Mouse (Mus musculus) heart, embryonic 15.5 days (tissue): Measurements from ENCODE around the gene Znrd1as. TPM values are rescaled to one million over a fixed set of nuclear protein-coding genes. Genes with fewer than 3 reads are reported as not detected.

Source experiments
- ATAC-seq: fragments of 200-750 bp; cut with Nextera tagmentation; replicated peaks from 2 replicates; pipeline ENCODE4 v1.8.0; 2017; ENCODE audit warnings: low read depth, moderate TSS enrichment; ENCODE audit not compliant: insufficient number of reproducible peaks, insufficient read depth, low FRiP score
- H3K27ac ChIP-seq: fragments of 300-500 bp; sonication (generic); 2 replicates; pipeline ENCODE4 v1.5.1; 2015; ENCODE audit warnings: mild to moderate bottlenecking, inconsistent platforms
- H3K27me3 ChIP-seq: fragments of 300-500 bp; sonication (generic); 2 replicates; pipeline ENCODE4 v1.6.1; 2015; ENCODE audit warnings: inconsistent platforms
- H3K36me3 ChIP-seq: fragments of 300-500 bp; sonication (generic); 2 replicates; pipeline ENCODE4 v1.6.1; 2015; ENCODE audit warnings: mild to moderate bottlenecking, inconsistent platforms
- H3K4me1 ChIP-seq: fragments of 300-500 bp; sonication (generic); replicated peaks from 2 replicates; pipeline ENCODE4 v1.6.1; 2015; ENCODE audit warnings: inconsistent platforms
- H3K4me2 ChIP-seq: fragments of 300-500 bp; sonication (generic); 2 replicates; pipeline ENCODE4 v1.6.1; 2015; ENCODE audit warnings: inconsistent platforms, mild to moderate bottlenecking, moderate library complexity
- H3K4me3 ChIP-seq: fragments of 300-500 bp; sonication (generic); 2 replicates; pipeline ENCODE4 v1.5.1; 2015; ENCODE audit warnings: mild to moderate bottlenecking, inconsistent platforms
- H3K9ac ChIP-seq: fragments of 300-500 bp; sonication (generic); 2 replicates; pipeline ENCODE4 v1.6.1; 2015; ENCODE audit warnings: mild to moderate bottlenecking, inconsistent platforms
- H3K9me3 ChIP-seq: fragments of 300-500 bp; sonication (generic); replicated peaks from 2 replicates; pipeline ENCODE4 v1.6.1; 2016; ENCODE audit warnings: inconsistent platforms
- WGBS: fragments of 180-500 bp; shearing (Covaris S2); methylation state at CpG from one replicate; pipeline ENCODE4 v1.1.7; 2015; ENCODE audit warnings: mixed read lengths; 5-methylcytosine and 5-hydroxymethylcytosine counted together
- polyA plus RNA-seq: library from polyadenylated mRNA; unstranded; fragments of >200 nt; fragmentation: Nextera tagmentation; extraction: Ambion mirVana; gene quantifications from 2 replicates; pipeline ENCODE4 v1.2.1, GENCODE M21; 2015

Gene Znrd1as
- polyA plus RNA-seq, 1 experiment from 2014 or later: 6.2 TPM

DNA sequence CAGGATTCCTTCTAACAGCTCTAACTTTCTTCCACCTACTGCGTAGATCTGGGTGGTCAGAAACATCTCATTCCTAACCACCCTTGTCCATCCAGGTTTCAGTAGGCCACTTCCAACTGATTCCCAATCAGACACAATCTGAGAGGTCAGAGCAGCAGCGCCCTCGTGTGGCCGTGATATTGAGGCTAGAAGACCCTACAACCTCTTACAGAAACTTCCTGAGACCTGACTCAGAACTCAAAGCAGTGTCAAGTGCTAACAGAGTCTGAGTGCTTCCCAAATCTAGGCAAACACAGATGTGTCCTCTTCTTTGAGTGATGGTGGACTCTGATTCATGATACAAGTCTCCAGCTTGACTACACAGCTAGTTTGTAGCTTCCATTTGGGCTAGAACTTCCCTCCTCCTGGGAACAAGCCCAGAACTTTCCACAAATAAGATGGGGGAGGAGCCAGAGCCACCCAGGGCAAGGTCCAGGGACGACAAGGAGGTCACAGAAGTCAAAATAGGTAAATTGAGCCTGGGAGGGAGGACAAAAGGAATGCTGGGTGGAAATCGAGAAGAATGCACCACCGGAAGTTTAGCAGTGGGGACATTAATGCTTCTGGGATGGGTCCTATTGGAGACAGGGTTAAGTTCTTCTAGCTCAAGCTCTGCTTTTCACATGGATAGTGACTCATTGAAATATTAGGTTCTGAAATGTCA lies 38.8 kb downstream of the Znrd1as start:
- H3K36me3 ChIP-seq: no peaks in the 10 kb centered on the region
- 23% methylated on average over 7 of the region's 7 CpGs for WGBS
- ATAC-seq: no peak
- no peaks in the 10 kb centered on the region for H3K4me1 ChIP-seq
- H3K9ac ChIP-seq: no peak overlapping the region
- H3K9me3 ChIP-seq: no peaks in the 10 kb centered on the region
- H3K4me3 ChIP-seq: no peak overlapping the region
- H3K27ac ChIP-seq: no peak overlapping the region
- no peaks in the 10 kb centered on the region for H3K27me3 ChIP-seq
- H3K4me2 ChIP-seq: no peak overlapping the region

DNA sequence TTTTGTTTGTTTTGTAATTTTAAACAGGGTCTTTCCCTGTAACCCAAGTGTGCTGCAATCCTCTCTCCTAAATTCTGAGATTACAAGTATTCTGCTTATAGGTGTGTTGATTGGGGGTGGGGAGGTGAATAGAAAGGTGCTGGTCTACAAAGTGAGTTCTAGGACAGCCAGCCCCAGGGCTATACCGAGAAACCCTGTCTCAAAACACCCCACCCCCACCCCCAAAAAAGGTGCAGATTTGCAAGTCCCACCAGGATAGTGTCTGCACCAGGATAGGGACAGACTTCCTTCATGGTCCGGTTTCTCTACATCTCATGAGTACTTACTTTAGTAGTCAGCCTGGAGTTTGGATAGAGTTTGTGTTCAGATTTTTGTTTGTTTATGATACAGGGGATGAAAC lies 40.1 kb downstream of the Znrd1as start:
- Histone ChIP-seq H3K27ac (no peak overlapping the region), H3K36me3 (no peaks in the 10 kb centered on the region), H3K9me3 (no peaks in the 10 kb centered on the region), H3K27me3 (no peaks in the 10 kb centered on the region), H3K4me3 (no peak overlapping the region), H3K4me2 (no peak overlapping the region), H3K4me1 (0 out of 2 replicates have a peak, but pooled peaks cover 5% of the 10 kb centered on the region), H3K9ac (no peak overlapping the region)
- WGBS: 61% methylated on average over 2 of the region's 2 CpGs
- no peak for ATAC-seq

DNA sequence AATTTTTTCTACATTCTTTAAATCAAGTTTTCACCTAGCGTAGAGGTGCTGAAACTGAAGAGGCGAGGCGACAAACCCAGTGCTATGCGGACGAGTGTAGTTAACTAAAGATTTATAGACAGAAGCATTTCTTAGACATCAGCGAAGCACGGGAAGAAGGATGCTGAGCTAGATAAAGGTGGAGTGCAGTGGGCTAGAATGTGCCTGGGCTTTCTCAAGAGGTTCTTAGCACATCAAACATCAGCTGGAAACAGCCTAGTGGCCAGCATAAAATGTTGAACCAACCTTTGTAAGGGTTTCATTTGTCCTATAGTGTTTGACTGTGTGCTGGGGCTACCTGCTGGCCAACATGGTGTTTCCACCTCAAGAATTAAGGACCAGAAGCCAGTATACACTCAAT lies 42.5 kb downstream of the Znrd1as start, which contains the start of gene Zfp57:
Gene Zfp57, plus strand, starts transcription at position 301 of the 400 bp plus-strand sequence.
- H3K4me1 ChIP-seq: 0 out of 2 replicates have a peak, but pooled peaks cover 5% of the 10 kb centered on the region
- H3K4me3 ChIP-seq: peak within 1 kb of the TSS; percentile 71
- no peaks in the 10 kb centered on the region for H3K9me3 ChIP-seq
- no peak for ATAC-seq
- no peak within 1 kb of the TSS for H3K9ac ChIP-seq
- no peaks in the 10 kb centered on the region for H3K36me3 ChIP-seq
- peak within 1 kb of the TSS; percentile 95 for H3K4me2 ChIP-seq
- WGBS: 86% methylated on average over 7 of the region's 7 CpGs
- H3K27ac ChIP-seq: no peak within 1 kb of the TSS
- H3K27me3 ChIP-seq: no peaks in the 10 kb centered on the region

DNA sequence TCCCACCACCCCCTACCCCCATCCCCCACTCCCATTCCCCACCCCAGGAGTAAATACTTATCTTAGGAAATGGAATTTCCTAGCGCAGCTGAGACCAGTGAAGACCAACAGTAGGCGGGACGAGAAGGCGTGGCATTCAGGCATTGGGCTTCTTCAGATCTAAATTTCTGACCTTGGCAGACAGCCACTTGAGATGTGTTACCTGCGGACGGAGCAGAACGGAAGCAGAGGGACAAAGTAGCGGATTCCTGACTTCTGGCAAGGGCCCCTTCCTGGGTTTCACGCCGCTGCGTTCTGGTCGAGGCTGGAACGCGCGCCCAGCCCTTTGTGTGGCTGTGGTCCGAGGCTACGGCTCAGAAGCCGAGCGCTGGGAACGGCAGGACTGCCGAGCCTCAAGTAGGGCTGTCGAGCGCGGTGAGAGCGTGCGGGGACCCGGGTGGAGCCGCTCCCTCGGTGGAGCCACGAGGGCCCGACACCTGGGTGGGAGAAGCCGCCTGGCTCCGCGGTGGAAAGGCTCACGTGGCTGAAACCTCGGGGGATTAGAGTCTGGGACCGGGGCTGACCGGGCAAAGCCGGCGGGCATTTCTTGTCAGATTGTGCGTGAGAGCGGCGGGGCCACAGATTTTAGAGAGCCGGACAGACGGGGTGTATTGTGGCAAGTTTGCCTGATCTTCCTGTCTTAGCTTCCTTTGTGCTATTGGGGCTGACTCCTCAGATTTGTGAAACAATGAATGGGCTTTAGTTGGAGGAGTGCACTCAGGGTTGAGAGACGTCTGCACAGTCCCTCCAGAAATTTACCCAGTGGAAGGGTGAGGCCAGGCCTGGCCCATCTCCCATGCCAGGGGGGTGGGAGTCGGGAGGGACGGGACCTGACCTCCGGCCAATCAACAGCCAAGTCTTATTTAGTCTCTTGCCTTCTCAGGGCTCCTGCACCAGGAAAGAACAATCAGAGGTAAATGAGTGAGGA lies 44.3 kb downstream of the Znrd1as start:
- ATAC-seq: peak; percentile 79
- Histone ChIP-seq H3K4me1 (0 out of 2 replicates have a peak, but pooled peaks cover 5% of the 10 kb centered on the region), H3K4me2 (peak overlapping the region; percentile 95), H3K9ac (peak overlapping the region; percentile 86), H3K27me3 (no peaks in the 10 kb centered on the region), H3K9me3 (no peaks in the 10 kb centered on the region), H3K27ac (peak overlapping the region; percentile 86), H3K36me3 (peaks cover 2% of the 10 kb centered on the region; the same call in 1 of the 2 replicates), H3K4me3 (peak overlapping the region; percentile 71)
- WGBS: under 1% methylated on average over 49 of the region's 49 CpGs

DNA sequence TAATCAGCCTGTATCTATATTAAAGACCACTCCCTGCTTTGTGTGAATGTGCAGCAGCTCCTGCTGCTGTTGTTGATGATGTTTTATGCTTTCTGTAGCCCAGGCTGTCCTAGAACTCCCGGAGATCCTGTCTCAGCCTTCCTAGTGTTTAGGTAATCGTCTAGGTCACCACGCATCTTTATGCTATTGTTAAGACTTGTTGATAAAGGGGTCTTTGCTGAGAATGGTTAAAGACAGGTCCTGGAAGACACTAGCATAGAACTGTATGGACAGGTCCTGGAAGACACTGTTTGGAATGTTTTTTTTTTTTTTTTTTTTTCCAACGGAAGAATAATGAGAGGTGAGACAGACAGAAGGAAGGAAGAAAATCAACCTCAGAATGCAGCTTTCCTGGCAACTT lies 45.0 kb downstream of the Znrd1as start:
- Histone ChIP-seq H3K4me1 (0 out of 2 replicates have a peak, but pooled peaks cover 5% of the 10 kb centered on the region), H3K4me3 (peak overlapping the region; percentile 71), H3K27ac (no peak overlapping the region), H3K9ac (peak overlapping the region; percentile 86), H3K9me3 (no peaks in the 10 kb centered on the region), H3K4me2 (peak overlapping the region; percentile 95), H3K27me3 (no peaks in the 10 kb centered on the region), H3K36me3 (peaks cover 5% of the 10 kb centered on the region; the same call in 1 of the 2 replicates)
- WGBS: 24% methylated on average over 4 of the region's 4 CpGs
- ATAC-seq: no peak

DNA sequence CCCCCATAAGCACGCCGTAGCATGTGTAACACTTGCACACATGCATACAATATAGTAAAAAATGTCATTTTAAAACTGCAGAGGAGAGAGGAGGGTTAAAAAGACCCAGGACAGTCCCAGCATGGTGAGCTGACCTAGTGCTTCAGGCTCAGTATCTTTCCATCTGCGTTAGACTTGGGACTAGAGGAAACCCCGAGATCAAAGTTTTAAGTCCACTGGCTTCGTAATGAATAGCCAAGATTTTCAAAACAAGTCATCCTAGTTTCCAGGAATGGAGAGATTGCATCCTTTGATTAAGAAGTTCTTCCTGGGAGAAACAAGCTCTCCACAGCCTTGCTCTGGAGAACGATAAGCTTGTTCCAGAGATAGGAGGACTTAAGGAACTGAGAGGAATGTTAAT lies 49.8 kb downstream of the Znrd1as start:
- Histone ChIP-seq H3K27ac (no peak overlapping the region), H3K9me3 (no peaks in the 10 kb centered on the region), H3K4me1 (0 out of 2 replicates have a peak, but pooled peaks cover 3% of the 10 kb centered on the region), H3K27me3 (no peaks in the 10 kb centered on the region), H3K4me2 (no peak overlapping the region), H3K4me3 (no peak overlapping the region), H3K9ac (no peak overlapping the region), H3K36me3 (peaks cover 16% of the 10 kb centered on the region)
- no peak for ATAC-seq
- WGBS: 79% methylated on average over 6 of the region's 6 CpGs

DNA sequence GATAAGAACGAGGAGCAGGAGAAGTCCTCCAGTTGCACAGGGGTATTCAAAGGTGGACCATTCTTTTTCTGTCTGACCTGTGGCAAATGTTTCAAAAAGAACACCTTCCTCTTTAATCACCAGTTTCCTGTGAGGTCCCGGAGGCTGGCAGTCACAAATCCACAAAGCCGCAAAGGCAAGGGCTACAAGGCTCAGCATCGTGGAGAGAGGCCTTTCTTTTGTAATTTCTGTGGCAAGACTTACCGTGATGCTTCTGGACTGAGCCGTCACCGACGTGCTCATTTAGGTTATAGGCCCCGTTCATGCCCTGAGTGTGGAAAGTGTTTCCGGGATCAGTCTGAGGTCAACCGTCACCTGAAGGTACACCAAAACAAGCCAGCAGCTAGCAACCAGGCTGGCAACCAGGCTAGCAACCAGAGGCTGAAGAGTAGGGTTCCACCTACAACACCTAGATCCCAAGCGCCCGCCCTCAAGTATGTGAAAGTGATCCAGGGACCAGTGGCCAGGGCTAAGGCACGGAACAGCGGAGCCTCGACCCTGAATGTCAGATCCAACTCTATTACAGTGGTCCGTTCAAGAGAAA lies 51.2 kb downstream of the Znrd1as start:
- whole genome bisulfite sequencing: 88% methylated on average over 17 of the region's 17 CpGs
- Histone ChIP-seq H3K4me2 (no peak overlapping the region), H3K9me3 (no peaks in the 10 kb centered on the region), H3K36me3 (peaks cover 16% of the 10 kb centered on the region), H3K27ac (no peak overlapping the region), H3K27me3 (no peaks in the 10 kb centered on the region), H3K9ac (no peak overlapping the region), H3K4me1 (no peaks in the 10 kb centered on the region), H3K4me3 (no peak overlapping the region)
- no peak for ATAC-seq

DNA sequence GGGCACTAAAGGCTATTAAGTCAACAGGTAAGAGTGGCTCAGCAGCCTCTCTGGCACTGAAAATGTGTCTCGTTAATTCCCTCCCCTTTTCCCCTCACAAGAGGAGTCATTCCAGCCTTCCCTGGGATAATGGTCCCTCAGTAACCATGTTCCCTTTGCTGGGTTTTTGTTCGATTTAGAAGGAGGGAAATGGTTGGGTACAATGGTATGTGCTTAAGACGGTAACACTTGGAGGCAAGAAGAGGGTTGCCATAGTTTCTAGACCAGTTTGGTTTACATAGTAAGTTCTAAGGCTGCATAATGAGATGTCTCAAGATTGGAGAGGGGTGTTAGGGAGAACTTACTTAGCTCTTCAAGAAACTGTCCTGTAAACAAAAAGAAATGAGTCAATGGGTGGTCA lies 53.3 kb downstream of the Znrd1as start:
- ATAC-seq: no peak
- WGBS: 86% methylated on average over 3 of the region's 3 CpGs
- no peak overlapping the region for H3K4me2 ChIP-seq

DNA sequence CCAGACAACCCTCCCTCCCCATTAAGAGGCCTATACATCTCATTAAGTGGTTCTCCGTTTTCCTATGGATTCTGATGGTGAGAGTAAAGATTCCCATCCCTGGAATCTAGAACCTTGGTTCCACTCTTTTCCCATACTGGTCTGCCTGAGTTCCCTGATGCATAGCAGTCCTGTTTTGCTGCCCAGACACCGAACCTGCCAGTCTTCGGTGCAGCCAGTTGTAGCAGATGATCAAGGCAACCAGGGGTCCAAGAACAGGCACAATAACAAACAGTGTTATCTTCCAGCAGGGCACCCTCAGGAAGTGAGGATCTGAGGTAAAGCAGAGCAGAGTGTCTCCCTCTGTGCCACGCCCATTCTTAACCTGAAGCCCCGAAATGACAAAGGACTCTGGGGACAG lies 53.7 kb downstream of the Znrd1as start:
- 57% methylated on average over 5 of the region's 5 CpGs for WGBS

More for the DNA sequence above, 53.3 kb downstream of the Znrd1as start:
- peaks cover 16% of the 10 kb centered on the region for H3K36me3 ChIP-seq
- H3K27ac ChIP-seq: no peak overlapping the region
- H3K9me3 ChIP-seq: no peaks in the 10 kb centered on the region
- H3K27me3 ChIP-seq: no peaks in the 10 kb centered on the region
- H3K4me1 ChIP-seq: no peaks in the 10 kb centered on the region
- no peak overlapping the region for H3K9ac ChIP-seq
- no peak overlapping the region for H3K4me3 ChIP-seq

More for the DNA sequence above, 53.7 kb downstream of the Znrd1as start:
- H3K4me1 ChIP-seq: no peaks in the 10 kb centered on the region
- no peak overlapping the region for H3K27ac ChIP-seq
- no peak for ATAC-seq
- H3K36me3 ChIP-seq: peaks cover 16% of the 10 kb centered on the region
- no peak overlapping the region for H3K4me2 ChIP-seq
- H3K4me3 ChIP-seq: no peak overlapping the region
- H3K9me3 ChIP-seq: no peaks in the 10 kb centered on the region
- no peaks in the 10 kb centered on the region for H3K27me3 ChIP-seq
- no peak overlapping the region for H3K9ac ChIP-seq
